Mouse (Mus musculus): ENCODE data around the gene Taf1c. TPM values are rescaled to one million over a fixed set of nuclear protein-coding genes. Genes with fewer than 3 reads are reported as not detected.

Gene Taf1c
- polyA plus RNA-seq, 1 experiment from 2014 or later = 10.1 TPM

DNA sequence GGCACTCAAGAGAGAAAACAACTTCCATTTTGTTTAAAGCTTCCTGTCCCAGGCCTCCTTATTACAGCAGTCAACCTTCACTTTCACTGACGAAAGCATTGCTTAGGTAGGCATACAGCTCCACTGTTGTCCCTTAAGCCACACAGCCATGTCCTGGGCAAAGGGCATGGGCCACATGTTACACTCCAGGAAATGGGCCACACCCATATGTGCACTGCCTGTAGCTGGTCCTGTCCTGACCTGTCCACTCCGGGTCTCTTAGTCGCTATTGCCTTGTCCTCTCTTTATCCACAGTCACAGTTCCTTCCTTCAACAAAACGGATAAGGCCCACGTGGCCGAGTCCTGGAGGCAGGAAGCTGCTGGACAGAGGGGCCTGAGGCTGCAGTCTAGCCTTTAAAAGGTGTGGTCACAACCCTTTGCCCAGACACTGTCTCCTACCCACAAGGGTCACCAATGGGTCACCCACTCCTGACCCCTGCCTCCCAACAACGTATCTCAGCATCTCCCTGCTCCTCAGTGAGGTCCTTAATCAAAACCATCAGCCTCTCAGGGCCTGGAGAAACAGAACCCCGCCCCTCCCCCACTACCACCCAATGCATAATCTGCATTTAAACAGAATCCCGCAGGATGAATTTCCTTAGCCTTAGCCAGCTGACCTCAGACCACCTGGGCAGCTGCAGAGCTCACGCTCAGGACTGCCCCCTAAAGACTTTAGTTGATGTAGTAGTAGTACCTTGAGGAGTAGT is 22.8 kb upstream of the Taf1c start:
- Histone ChIP-seq H3K4me2 (replicated peaks; ENCODE audit: low read depth, low read length) (no peak overlapping the region), H3K9ac (ENCODE audit: low read depth, low read length) (no peak overlapping the region), H3K9me3 (ENCODE audit: control insufficient read depth, low read length) (no peaks in the 10 kb centered on the region), H3K27me3 (ENCODE audit: control insufficient read depth, insufficient read depth, low read length) (no peaks in the 10 kb centered on the region), H3K4me1 (replicated peaks; ENCODE audit: control insufficient read depth, insufficient read depth, low read length) (peaks cover 6% of the 10 kb centered on the region), H3K36me3 (ENCODE audit: control insufficient read depth, insufficient read depth, low read length) (no peaks in the 10 kb centered on the region), H3K4me3 (ENCODE audit: low read depth, low read length) (no peak overlapping the region), H3K27ac (ENCODE audit: low read depth, low read length) (no peak overlapping the region)
- 30% methylated on average over 10 of the region's 10 CpGs for WGBS
- ATAC-seq (ENCODE audit: low FRiP score) (no peak), DNase-seq (ENCODE audit: low spot score) (no peak)

DNA sequence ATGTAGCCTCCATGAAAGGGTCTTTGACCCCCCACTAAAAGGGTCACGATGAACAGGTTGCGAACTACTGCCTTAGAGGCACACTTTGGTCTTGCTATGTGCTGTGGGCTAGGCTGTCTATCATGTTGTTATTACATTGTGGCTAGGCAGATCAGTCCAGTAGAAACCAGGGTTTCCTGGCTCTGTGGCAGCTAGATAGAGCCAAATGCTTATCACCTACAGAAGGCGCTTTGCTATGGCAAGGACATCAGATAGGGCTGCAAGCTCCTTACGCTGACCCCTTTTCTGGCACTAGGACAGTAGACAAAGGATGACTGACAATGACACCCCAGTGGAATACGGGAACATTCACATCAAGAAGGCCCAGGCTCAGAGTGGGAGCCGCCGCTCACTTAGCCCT is 22.2 kb upstream of the Taf1c start:
- WGBS = 75% methylated on average over 7 of the region's 7 CpGs
- ATAC-seq (ENCODE audit: low FRiP score) (no peak), DNase-seq (ENCODE audit: low spot score) (no peak)
- Histone ChIP-seq H3K9ac (ENCODE audit: low read depth, low read length) (no peak overlapping the region), H3K27me3 (ENCODE audit: control insufficient read depth, insufficient read depth, low read length) (no peaks in the 10 kb centered on the region), H3K9me3 (ENCODE audit: control insufficient read depth, low read length) (no peaks in the 10 kb centered on the region), H3K4me1 (replicated peaks; ENCODE audit: control insufficient read depth, insufficient read depth, low read length) (peaks cover 6% of the 10 kb centered on the region), H3K4me3 (ENCODE audit: low read depth, low read length) (no peak overlapping the region), H3K27ac (ENCODE audit: low read depth, low read length) (no peak overlapping the region), H3K36me3 (ENCODE audit: control insufficient read depth, insufficient read depth, low read length) (no peaks in the 10 kb centered on the region), H3K4me2 (replicated peaks; ENCODE audit: low read depth, low read length) (no peak overlapping the region)

DNA sequence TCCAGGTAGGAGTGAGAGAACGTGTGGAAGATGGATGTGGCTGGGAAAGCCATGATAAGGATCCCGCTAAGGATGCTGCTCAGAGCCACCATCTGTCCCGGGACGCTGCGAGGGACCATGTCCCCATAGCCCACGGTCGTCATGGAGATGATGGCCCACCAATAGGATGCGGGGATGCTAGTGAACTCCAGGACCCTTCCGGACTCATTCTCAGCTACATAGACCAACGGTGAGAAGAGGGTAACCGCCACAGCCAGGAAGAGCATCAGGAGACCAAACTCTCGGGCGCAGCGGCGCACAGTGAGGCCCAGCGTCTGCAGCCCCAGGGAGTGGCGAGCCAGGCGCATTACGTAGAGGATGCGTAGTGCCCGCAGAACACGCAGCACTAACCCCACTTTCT is 20.8 kb upstream of the Taf1c start:
- Histone ChIP-seq H3K4me3 (ENCODE audit: low read depth, low read length) (no peak overlapping the region), H3K27me3 (ENCODE audit: control insufficient read depth, insufficient read depth, low read length) (no peaks in the 10 kb centered on the region), H3K36me3 (ENCODE audit: control insufficient read depth, insufficient read depth, low read length) (no peaks in the 10 kb centered on the region), H3K9ac (ENCODE audit: low read depth, low read length) (no peak overlapping the region), H3K4me2 (replicated peaks; ENCODE audit: low read depth, low read length) (no peak overlapping the region), H3K4me1 (replicated peaks; ENCODE audit: control insufficient read depth, insufficient read depth, low read length) (peaks cover 6% of the 10 kb centered on the region; the same call in 1 of the 2 replicates), H3K27ac (ENCODE audit: low read depth, low read length) (no peak overlapping the region), H3K9me3 (ENCODE audit: control insufficient read depth, low read length) (no peaks in the 10 kb centered on the region)
- 80% methylated on average over 22 of the region's 22 CpGs for WGBS
- DNase-seq (ENCODE audit: low spot score) = no peak
- ATAC-seq (ENCODE audit: low FRiP score) = no peak

DNA sequence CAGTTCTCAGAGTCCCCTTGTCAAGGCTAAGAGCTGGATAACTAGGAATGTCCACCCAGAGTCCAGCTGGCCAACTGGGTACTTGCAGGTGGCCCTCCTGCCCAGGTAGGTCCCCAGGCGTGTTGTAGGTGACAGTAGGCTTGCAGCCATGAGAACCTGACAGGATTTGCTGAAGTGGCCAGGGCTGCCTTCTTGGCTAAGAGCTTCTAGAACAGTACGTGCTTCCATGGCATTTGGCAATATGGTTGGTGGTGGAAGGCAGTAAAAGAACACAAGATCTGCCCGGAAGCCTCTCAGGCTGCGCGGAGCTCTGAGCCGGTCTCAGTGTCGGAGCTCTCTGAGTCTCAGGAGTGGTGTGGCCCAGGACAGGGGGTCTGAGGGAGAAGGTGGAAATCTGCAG is 19.9 kb upstream of the Taf1c start:
- H3K9me3 ChIP-seq (ENCODE audit: control insufficient read depth, low read length) = no peaks in the 10 kb centered on the region
- H3K4me3 ChIP-seq (ENCODE audit: low read depth, low read length) = no peak overlapping the region
- WGBS = 89% methylated on average over 7 of the region's 7 CpGs
- H3K27me3 ChIP-seq (ENCODE audit: control insufficient read depth, insufficient read depth, low read length) = no peaks in the 10 kb centered on the region
- peaks cover 4% of the 10 kb centered on the region; the same call in 1 of the 2 replicates for H3K4me1 ChIP-seq (replicated peaks; ENCODE audit: control insufficient read depth, insufficient read depth, low read length)
- H3K4me2 ChIP-seq (replicated peaks; ENCODE audit: low read depth, low read length) = no peak overlapping the region
- no peak overlapping the region for H3K9ac ChIP-seq (ENCODE audit: low read depth, low read length)
- DNase-seq (ENCODE audit: low spot score) (no peak), ATAC-seq (ENCODE audit: low FRiP score) (no peak)
- no peak overlapping the region for H3K27ac ChIP-seq (ENCODE audit: low read depth, low read length)
- no peaks in the 10 kb centered on the region for H3K36me3 ChIP-seq (ENCODE audit: control insufficient read depth, insufficient read depth, low read length)

DNA sequence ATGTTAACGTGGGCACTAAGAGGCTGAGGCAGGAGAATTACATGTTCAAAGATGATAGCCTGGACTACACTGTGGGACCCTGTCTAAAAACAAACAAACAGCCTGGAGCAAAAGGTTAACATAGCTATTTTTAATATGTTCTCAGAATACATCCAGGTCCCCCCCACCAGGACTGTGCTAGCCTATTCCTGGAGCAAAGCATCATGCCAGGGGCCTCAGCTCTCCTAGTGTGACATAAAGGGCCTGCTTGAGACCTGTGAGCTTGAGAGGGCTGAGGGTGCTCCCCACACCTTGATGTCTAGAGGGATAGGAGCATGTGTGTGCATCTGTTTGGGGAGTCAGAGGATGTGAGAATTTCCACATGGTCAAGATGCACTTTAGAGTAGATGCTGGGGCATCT is 18.7 kb upstream of the Taf1c start:
- no peaks in the 10 kb centered on the region for H3K36me3 ChIP-seq (ENCODE audit: control insufficient read depth, insufficient read depth, low read length)
- DNase-seq (ENCODE audit: low spot score) (no peak), ATAC-seq (ENCODE audit: low FRiP score) (no peak)
- H3K9me3 ChIP-seq (ENCODE audit: control insufficient read depth, low read length) = no peaks in the 10 kb centered on the region
- no peak overlapping the region for H3K4me2 ChIP-seq (replicated peaks; ENCODE audit: low read depth, low read length)
- H3K4me3 ChIP-seq (ENCODE audit: low read depth, low read length) = no peak overlapping the region
- 89% methylated on average over 1 of the region's 1 CpGs for WGBS
- peaks cover 4% of the 10 kb centered on the region; the same call in 1 of the 2 replicates for H3K4me1 ChIP-seq (replicated peaks; ENCODE audit: control insufficient read depth, insufficient read depth, low read length)
- no peaks in the 10 kb centered on the region for H3K27me3 ChIP-seq (ENCODE audit: control insufficient read depth, insufficient read depth, low read length)
- no peak overlapping the region for H3K27ac ChIP-seq (ENCODE audit: low read depth, low read length)
- H3K9ac ChIP-seq (ENCODE audit: low read depth, low read length) = no peak overlapping the region

DNA sequence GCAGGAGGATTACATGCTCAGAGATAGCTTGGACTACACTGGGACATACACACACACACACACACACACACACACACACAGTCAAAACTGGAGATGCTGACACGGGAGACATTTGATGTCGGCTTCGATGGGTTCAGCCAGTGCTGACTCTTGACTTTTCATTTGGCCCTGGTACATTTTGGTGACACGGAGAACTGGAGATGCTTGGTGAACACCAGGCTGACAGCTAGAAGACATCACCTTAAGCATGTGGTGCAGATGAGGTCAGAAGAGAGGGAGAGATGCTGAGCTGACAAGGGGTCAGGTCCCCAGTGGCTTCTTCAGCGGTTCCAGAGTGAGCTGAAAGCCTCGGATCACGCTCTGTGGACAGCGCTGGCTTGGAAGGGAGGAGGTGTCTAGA is 18.0 kb upstream of the Taf1c start:
- no peak overlapping the region for H3K4me3 ChIP-seq (ENCODE audit: low read depth, low read length)
- no peak overlapping the region for H3K27ac ChIP-seq (ENCODE audit: low read depth, low read length)
- H3K27me3 ChIP-seq (ENCODE audit: control insufficient read depth, insufficient read depth, low read length) = no peaks in the 10 kb centered on the region
- no peak for ATAC-seq (ENCODE audit: low FRiP score)
- WGBS = 86% methylated on average over 8 of the region's 8 CpGs
- H3K4me2 ChIP-seq (replicated peaks; ENCODE audit: low read depth, low read length) = no peak overlapping the region
- H3K9ac ChIP-seq (ENCODE audit: low read depth, low read length) = no peak overlapping the region
- no peak for DNase-seq (ENCODE audit: low spot score)
- H3K36me3 ChIP-seq (ENCODE audit: control insufficient read depth, insufficient read depth, low read length) = no peaks in the 10 kb centered on the region
- peaks cover 3% of the 10 kb centered on the region; the same call in 1 of the 2 replicates for H3K4me1 ChIP-seq (replicated peaks; ENCODE audit: control insufficient read depth, insufficient read depth, low read length)
- no peaks in the 10 kb centered on the region for H3K9me3 ChIP-seq (ENCODE audit: control insufficient read depth, low read length)

DNA sequence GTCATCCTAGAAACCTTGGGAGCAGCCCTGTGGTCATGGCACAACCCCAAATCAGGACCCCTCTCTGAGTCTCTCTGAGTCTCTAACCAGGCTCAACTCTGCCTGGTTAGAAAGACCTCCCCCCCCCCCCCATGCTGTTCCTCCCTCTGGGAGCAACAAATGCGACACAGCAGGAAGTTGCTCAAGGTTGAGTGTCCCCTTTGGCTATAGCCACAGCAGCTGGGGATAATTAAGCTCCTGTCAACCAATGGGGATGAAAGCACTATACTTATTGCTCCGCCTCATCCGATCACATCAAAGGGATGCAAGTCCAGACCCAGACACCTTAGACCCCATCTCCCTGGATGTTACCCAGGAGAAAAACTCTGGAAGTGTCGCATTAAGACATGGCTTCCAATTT is 17.5 kb upstream of the Taf1c start:
- no peak overlapping the region for H3K9ac ChIP-seq (ENCODE audit: low read depth, low read length)
- no peaks in the 10 kb centered on the region; the same call in 1 of the 2 replicates for H3K4me1 ChIP-seq (replicated peaks; ENCODE audit: control insufficient read depth, insufficient read depth, low read length)
- no peak overlapping the region for H3K4me3 ChIP-seq (ENCODE audit: low read depth, low read length)
- DNase-seq (ENCODE audit: low spot score) (no peak), ATAC-seq (ENCODE audit: low FRiP score) (no peak)
- H3K27ac ChIP-seq (ENCODE audit: low read depth, low read length) = no peak overlapping the region
- no peaks in the 10 kb centered on the region for H3K9me3 ChIP-seq (ENCODE audit: control insufficient read depth, low read length)
- H3K36me3 ChIP-seq (ENCODE audit: control insufficient read depth, insufficient read depth, low read length) = no peaks in the 10 kb centered on the region
- H3K27me3 ChIP-seq (ENCODE audit: control insufficient read depth, insufficient read depth, low read length) = no peaks in the 10 kb centered on the region
- H3K4me2 ChIP-seq (replicated peaks; ENCODE audit: low read depth, low read length) = no peak overlapping the region
- WGBS = 56% methylated on average over 4 of the region's 4 CpGs

DNA sequence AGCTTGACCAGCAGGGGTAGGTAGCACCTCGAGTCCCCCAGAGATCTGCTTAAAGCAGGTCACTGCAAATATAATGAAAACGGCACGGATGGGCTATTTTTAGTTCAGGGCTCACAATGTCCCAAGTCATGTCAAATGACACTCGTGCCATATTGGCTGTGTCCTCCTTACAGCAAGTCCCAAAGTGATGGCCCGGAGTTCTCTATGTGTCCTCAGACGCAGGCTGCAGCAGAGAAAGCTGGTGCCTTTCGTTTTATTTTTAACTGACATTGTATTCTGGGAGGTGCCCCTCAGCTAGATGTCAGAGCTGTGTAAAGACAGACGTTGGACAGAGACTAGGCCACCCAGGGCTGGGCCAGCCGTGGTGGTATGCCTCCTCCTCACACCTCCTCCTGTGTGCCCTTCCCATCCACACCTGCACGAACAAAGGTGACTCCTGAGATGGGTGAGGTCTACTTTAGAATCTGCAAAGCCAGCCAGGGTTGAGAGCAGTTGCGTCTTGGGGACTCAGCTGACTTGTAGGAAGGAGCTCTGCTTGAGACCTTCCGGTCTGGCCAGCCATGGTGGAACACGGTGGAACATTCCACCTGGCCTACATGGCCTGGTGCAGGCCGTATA is 15.9 kb upstream of the Taf1c start:
- Histone ChIP-seq H3K36me3 (ENCODE audit: control insufficient read depth, insufficient read depth, low read length) (no peaks in the 10 kb centered on the region), H3K4me1 (replicated peaks; ENCODE audit: control insufficient read depth, insufficient read depth, low read length) (no peaks in the 10 kb centered on the region), H3K27ac (ENCODE audit: low read depth, low read length) (no peak overlapping the region), H3K4me2 (replicated peaks; ENCODE audit: low read depth, low read length) (no peak overlapping the region), H3K9ac (ENCODE audit: low read depth, low read length) (no peak overlapping the region), H3K4me3 (ENCODE audit: low read depth, low read length) (no peak overlapping the region), H3K27me3 (ENCODE audit: control insufficient read depth, insufficient read depth, low read length) (no peaks in the 10 kb centered on the region), H3K9me3 (ENCODE audit: control insufficient read depth, low read length) (no peaks in the 10 kb centered on the region)
- DNase-seq (ENCODE audit: low spot score) = no peak
- 89% methylated on average over 14 of the region's 14 CpGs for WGBS
- no peak for ATAC-seq (ENCODE audit: low FRiP score)

Measured in hindbrain, embryonic 11.5 days (tissue).